7 mouse cellular contexts compared by ENCODE assay signal in genomic region chr9:64737406-64738201, GRCm38 (mm10). TPM values are rescaled to one million over a fixed set of nuclear protein-coding genes. Genes with fewer than 3 reads are reported as not detected.
DNase-seq lines count a peak whose midpoint lies in the region; ATAC-seq lines count a peak whose summit lies in the region.

Gene Rab11a (minus strand): TSS chr9:64737758.

- 0 out of 2 replicates have a peak, but pooled peaks cover 2% of the 10 kb centered on the region for H3K4me1 ChIP-seq in intestine, embryonic 15.5 days (replicated peaks)
- peaks cover 13% of the 10 kb centered on the region for H3K4me1 ChIP-seq in midbrain, embryonic 10.5 days

- ATAC-seq in intestine, embryonic 15.5 days = peak; percentile 98

- DNase-seq in adrenal gland, adult 2 months = peak; percentile 96
- DNase-seq in embryo, embryonic 11.5 days (ENCODE audit: low read depth, low spot score) = peak; percentile 90
- DNase-seq in gastrocnemius, postnatal 36 days = peak; percentile 96
- peak; percentile 96 to 97 for DNase-seq in left cerebral cortex, postnatal 25 days (ENCODE audit: low spot score in 2 of 2)
- peak; percentile 96 for DNase-seq in midbrain, embryonic 10.5 days (ENCODE audit: low spot score)
- peak; percentile 99 for DNase-seq in right cerebral cortex, postnatal 4 days

- peak within 1 kb of the TSS; percentile 74 for H3K4me2 ChIP-seq in intestine, embryonic 15.5 days (replicated peaks)

- peak within 1 kb of the TSS; percentile 80 for H3K9ac ChIP-seq in intestine, embryonic 15.5 days

- no peaks in the 10 kb centered on the region for H3K27me3 ChIP-seq in intestine, embryonic 15.5 days (replicated peaks)
- H3K27me3 ChIP-seq in midbrain, embryonic 10.5 days (ENCODE audit: low read depth, poor library complexity, severe bottlenecking) = no peaks in the 10 kb centered on the region

- intact Hi-C loops in gastrocnemius, postnatal 36 days (cut with DNase I) = no loop called here
- intact Hi-C loops in left cerebral cortex, postnatal 25 days (cut with DNase I) = loop anchor here (2.0 kb wide), 2 partner anchors 73 to 397 kb away; partner anchors contain the start of genes Dennd4a and Dis3l

- no peaks in the 10 kb centered on the region for H3K9me3 ChIP-seq in intestine, embryonic 15.5 days
- no peaks in the 10 kb centered on the region for H3K9me3 ChIP-seq in midbrain, embryonic 10.5 days (replicated peaks)

- H3K4me3 ChIP-seq in intestine, embryonic 15.5 days (replicated peaks) = peak within 1 kb of the TSS; percentile 99
- H3K4me3 ChIP-seq in midbrain, embryonic 10.5 days = peak within 1 kb of the TSS; percentile 97

- under 1% methylated on average over 61 of the region's 61 CpGs for WGBS in intestine, embryonic 15.5 days
- WGBS in midbrain, embryonic 10.5 days = under 1% methylated on average over 61 of the region's 61 CpGs

- H3K36me3 ChIP-seq in intestine, embryonic 15.5 days = no peaks in the 10 kb centered on the region
- H3K36me3 ChIP-seq in midbrain, embryonic 10.5 days = no peaks in the 10 kb centered on the region

- H3K27ac ChIP-seq in intestine, embryonic 15.5 days = peak within 1 kb of the TSS; percentile 94
- peak within 1 kb of the TSS; percentile 93 for H3K27ac ChIP-seq in midbrain, embryonic 10.5 days (replicated peaks)

RNA-seq across cellular contexts. Expression of gene Rab11a, which starts in this region (rescaled TPM):
- 100 to 1,000 TPM; 230 to 291 TPM for total RNA-seq in adrenal gland, adult 2 months (2021)
- polyA plus RNA-seq in adrenal gland, adult 2 months (2012; rRNA removed) = 60.7 and 74.6 TPM in 2 replicates
- total RNA-seq in gastrocnemius, postnatal 36 days (2021) = 10 to 100 TPM; 89.1 to 95.6 TPM
- 512 and 519 TPM in 2 replicates for polyA plus RNA-seq in intestine, embryonic 15.5 days (2015; fragmentation: Nextera tagmentation; extraction: Ambion mirVana)
- 100 to 1,000 TPM; 265 to 274 TPM for total RNA-seq in left cerebral cortex, postnatal 25 days (2021)
- 275 and 277 TPM in 2 replicates for polyA plus RNA-seq in midbrain, embryonic 10.5 days (2016; fragmentation: Nextera tagmentation; extraction: Ambion mirVana)

Comparison
In these comparisons a context has a peak if more than half of its experiments do, and no peak if none do; other contexts are left out.
1. Peak in every context shown above with its lines: DNase-seq, ATAC-seq, H3K4me3 ChIP-seq and H3K27ac ChIP-seq.